Mouse (Mus musculus) liver, embryonic 15.5 days (tissue): ENCODE results near the gene Ate1. TPM values are rescaled to one million over a fixed set of nuclear protein-coding genes. Genes with fewer than 3 reads are reported as not detected.
"Not testable (repeated sequence)": the region's sequence is repeated elsewhere in the genome, so short reads cannot be mapped to it uniquely, and the experiment has no call there.

Source experiments
- ATAC-seq: fragments of 200-750 bp; cut with Nextera tagmentation; 2 replicates; pipeline ENCODE4 v1.8.0; 2017; ENCODE audit warnings: moderate number of reproducible peaks, mild to moderate bottlenecking, moderate library complexity; ENCODE audit not compliant: insufficient read depth
- H3K27ac ChIP-seq: fragments of 300-500 bp; sonication (generic); replicated peaks from 2 replicates; pipeline ENCODE4 v1.5.1; 2015; ENCODE audit warnings: mild to moderate bottlenecking, inconsistent platforms
- H3K27me3 ChIP-seq: fragments of 300-500 bp; sonication (generic); 2 replicates; pipeline ENCODE4 v1.6.1; 2015; ENCODE audit warnings: mild to moderate bottlenecking, inconsistent platforms
- H3K36me3 ChIP-seq: fragments of 300-500 bp; sonication (generic); replicated peaks from 2 replicates; pipeline ENCODE4 v1.6.1; 2015; ENCODE audit warnings: moderate library complexity, mild to moderate bottlenecking, inconsistent platforms
- H3K4me1 ChIP-seq: fragments of 300-500 bp; sonication (generic); replicated peaks from 2 replicates; pipeline ENCODE4 v1.6.1; 2015; ENCODE audit warnings: inconsistent platforms
- H3K4me2 ChIP-seq: fragments of 300-500 bp; sonication (generic); 2 replicates; pipeline ENCODE4 v1.6.1; 2015; ENCODE audit warnings: moderate library complexity, mild to moderate bottlenecking, inconsistent platforms
- H3K4me3 ChIP-seq: fragments of 300-500 bp; sonication (generic); replicated peaks from 2 replicates; pipeline ENCODE4 v1.5.1; 2015; ENCODE audit warnings: mild to moderate bottlenecking, inconsistent platforms
- H3K9ac ChIP-seq: fragments of 300-500 bp; sonication (generic); 2 replicates; pipeline ENCODE4 v1.6.1; 2015; ENCODE audit warnings: moderate library complexity, mild to moderate bottlenecking, inconsistent platforms
- H3K9me3 ChIP-seq: fragments of 300-500 bp; sonication (generic); replicated peaks from 2 replicates; pipeline ENCODE4 v1.6.1; 2016; ENCODE audit warnings: inconsistent platforms
- WGBS: fragments of 180-500 bp; shearing (Covaris S2); methylation state at CpG from one replicate; pipeline ENCODE4 v1.1.7; 2015; ENCODE audit warnings: mixed read lengths; ENCODE audit not compliant: insufficient replicate concordance; 5-methylcytosine and 5-hydroxymethylcytosine counted together
- polyA plus RNA-seq: library from polyadenylated mRNA; unstranded; fragments of >200 nt; fragmentation: Nextera tagmentation; extraction: Ambion mirVana; gene quantifications from 2 replicates; pipeline ENCODE4 v1.2.1, GENCODE M21; 2015

The Ate1 gene
- polyA plus RNA-seq, 1 experiment from 2014 or later, result 24.1 TPM

GRCm38 (mm10) chr7:130394697-130395096 lies 125.5 kb downstream of the Ate1 start:
- H3K4me2 ChIP-seq, result no peak overlapping the region
- H3K27ac ChIP-seq, result no peak overlapping the region
- H3K9me3 ChIP-seq, result no peaks in the 10 kb centered on the region
- no peaks in the 10 kb centered on the region for H3K4me1 ChIP-seq
- no peak overlapping the region for H3K9ac ChIP-seq
- H3K36me3 ChIP-seq, result peaks cover 15% of the 10 kb centered on the region; the same call in 1 of the 2 replicates
- 82% methylated on average over 2 of the region's 2 CpGs for WGBS
- H3K27me3 ChIP-seq, result no peaks in the 10 kb centered on the region
- ATAC-seq, result no peak
- H3K4me3 ChIP-seq, result no peak overlapping the region

- not testable (repeated sequence) for H3K9me3 ChIP-seq, H3K4me2 ChIP-seq, H3K27me3 ChIP-seq, H3K27ac ChIP-seq, ATAC-seq, H3K9ac ChIP-seq, H3K4me3 ChIP-seq, H3K4me1 ChIP-seq
- peaks cover 22% of the 10 kb centered on the region for H3K36me3 ChIP-seq
- WGBS, result 88% methylated on average over 1 of the region's 1 CpGs
Measured at GRCm38 (mm10) chr7:130390060-130390459, 130.1 kb downstream of the Ate1 start.

GRCm38 (mm10) chr7:130386308-130386707 lies 133.9 kb downstream of the Ate1 start:
- H3K36me3 ChIP-seq, result peaks cover 7% of the 10 kb centered on the region; the same call in 1 of the 2 replicates
- WGBS, result 63% methylated on average over 3 of the region's 3 CpGs
- H3K4me1 ChIP-seq, result no peaks in the 10 kb centered on the region
- no peak overlapping the region for H3K9ac ChIP-seq
- ATAC-seq, result no peak
- H3K27ac ChIP-seq, result no peak overlapping the region
- no peaks in the 10 kb centered on the region for H3K9me3 ChIP-seq
- no peak overlapping the region for H3K4me2 ChIP-seq
- no peaks in the 10 kb centered on the region for H3K27me3 ChIP-seq
- H3K4me3 ChIP-seq, result no peak overlapping the region

GRCm38 (mm10) chr7:130385732-130386294 lies 134.4 kb downstream of the Ate1 start:
- H3K4me3 ChIP-seq, result no peak overlapping the region
- H3K27me3 ChIP-seq, result no peaks in the 10 kb centered on the region
- H3K9me3 ChIP-seq, result no peaks in the 10 kb centered on the region
- WGBS, result 87% methylated on average over 8 of the region's 8 CpGs
- no peak overlapping the region for H3K4me2 ChIP-seq
- H3K27ac ChIP-seq, result no peak overlapping the region
- no peak overlapping the region for H3K9ac ChIP-seq
- H3K4me1 ChIP-seq, result no peaks in the 10 kb centered on the region
- no peak for ATAC-seq
- peaks cover 7% of the 10 kb centered on the region; the same call in 1 of the 2 replicates for H3K36me3 ChIP-seq

GRCm38 (mm10) chr7:130382126-130382525 lies 138.0 kb downstream of the Ate1 start:
- no peak overlapping the region for H3K4me2 ChIP-seq
- no peak overlapping the region for H3K27ac ChIP-seq
- H3K4me3 ChIP-seq, result no peak overlapping the region
- no peak for ATAC-seq
- WGBS, result 83% methylated on average over 13 of the region's 13 CpGs
- H3K27me3 ChIP-seq, result no peaks in the 10 kb centered on the region
- H3K9me3 ChIP-seq, result no peaks in the 10 kb centered on the region
- H3K36me3 ChIP-seq, result peaks cover 2% of the 10 kb centered on the region; the same call in 1 of the 2 replicates
- H3K4me1 ChIP-seq, result no peaks in the 10 kb centered on the region
- no peak overlapping the region for H3K9ac ChIP-seq

GRCm38 (mm10) chr7:130381387-130381951 lies 138.7 kb downstream of the Ate1 start:
- Histone ChIP-seq H3K4me1 (no peaks in the 10 kb centered on the region), H3K27ac (no peak overlapping the region), H3K9ac (no peak overlapping the region), H3K27me3 (no peaks in the 10 kb centered on the region), H3K4me3 (no peak overlapping the region), H3K4me2 (no peak overlapping the region), H3K36me3 (no peaks in the 10 kb centered on the region), H3K9me3 (no peaks in the 10 kb centered on the region)
- whole genome bisulfite sequencing, result 80% methylated on average over 8 of the region's 8 CpGs
- no peak for ATAC-seq

GRCm38 (mm10) chr7:130380769-130381355 lies 139.3 kb downstream of the Ate1 start:
- Histone ChIP-seq H3K4me2 (no peak overlapping the region), H3K9ac (no peak overlapping the region), H3K36me3 (no peaks in the 10 kb centered on the region), H3K27ac (no peak overlapping the region), H3K4me1 (no peaks in the 10 kb centered on the region), H3K9me3 (no peaks in the 10 kb centered on the region), H3K27me3 (no peaks in the 10 kb centered on the region), H3K4me3 (no peak overlapping the region)
- no peak for ATAC-seq
- 78% methylated on average over 8 of the region's 8 CpGs for WGBS

- H3K9ac ChIP-seq, result no peak overlapping the region
- no peak overlapping the region for H3K4me3 ChIP-seq
- no peak for ATAC-seq
- WGBS, result 84% methylated on average over 7 of the region's 7 CpGs
- no peak overlapping the region for H3K4me2 ChIP-seq
- no peaks in the 10 kb centered on the region for H3K9me3 ChIP-seq
- no peaks in the 10 kb centered on the region for H3K4me1 ChIP-seq
- H3K27me3 ChIP-seq, result no peaks in the 10 kb centered on the region
- no peaks in the 10 kb centered on the region for H3K36me3 ChIP-seq
- H3K27ac ChIP-seq, result no peak overlapping the region
Measured at GRCm38 (mm10) chr7:130380367-130380766, 139.8 kb downstream of the Ate1 start.

- no peak overlapping the region for H3K4me2 ChIP-seq
- H3K4me3 ChIP-seq, result no peak overlapping the region
- H3K9me3 ChIP-seq, result no peaks in the 10 kb centered on the region
- no peaks in the 10 kb centered on the region for H3K4me1 ChIP-seq
- H3K36me3 ChIP-seq, result no peaks in the 10 kb centered on the region
- no peak overlapping the region for H3K27ac ChIP-seq
- no peak overlapping the region for H3K9ac ChIP-seq
- no peaks in the 10 kb centered on the region for H3K27me3 ChIP-seq
- WGBS, result 79% methylated on average over 5 of the region's 5 CpGs
- ATAC-seq, result no peak
Measured at GRCm38 (mm10) chr7:130379886-130380285, 140.3 kb downstream of the Ate1 start.

GRCm38 (mm10) chr7:130378308-130378707 lies 141.9 kb downstream of the Ate1 start:
- H3K27ac ChIP-seq, result no peak overlapping the region
- no peak overlapping the region for H3K4me3 ChIP-seq
- H3K4me1 ChIP-seq, result no peaks in the 10 kb centered on the region
- no peaks in the 10 kb centered on the region for H3K9me3 ChIP-seq
- ATAC-seq, result no peak
- no peak overlapping the region for H3K4me2 ChIP-seq
- H3K9ac ChIP-seq, result no peak overlapping the region
- H3K27me3 ChIP-seq, result no peaks in the 10 kb centered on the region
- no peaks in the 10 kb centered on the region for H3K36me3 ChIP-seq
- 35% methylated on average over 3 of the region's 3 CpGs for WGBS

GRCm38 (mm10) chr7:130374311-130374710 lies 145.9 kb downstream of the Ate1 start:
- no peaks in the 10 kb centered on the region for H3K9me3 ChIP-seq
- WGBS, result 54% methylated on average over 9 of the region's 9 CpGs
- no peak for ATAC-seq
- no peak overlapping the region for H3K4me2 ChIP-seq
- H3K4me1 ChIP-seq, result no peaks in the 10 kb centered on the region
- no peak overlapping the region for H3K27ac ChIP-seq
- no peak overlapping the region for H3K4me3 ChIP-seq
- H3K9ac ChIP-seq, result no peak overlapping the region
- H3K27me3 ChIP-seq, result no peaks in the 10 kb centered on the region
- no peaks in the 10 kb centered on the region for H3K36me3 ChIP-seq
